Mouse (Mus musculus) kidney, embryonic 14.5 days (tissue): ENCODE results near the gene Tekt3. TPM values are rescaled to one million over a fixed set of nuclear protein-coding genes. Genes with fewer than 3 reads are reported as not detected.

ENCODE experiments used
- ATAC-seq: fragments of 200-750 bp; cut with Nextera tagmentation; 2 replicates; pipeline ENCODE4 v1.8.0; 2017; ENCODE audit warnings: moderate number of reproducible peaks, mild to moderate bottlenecking, moderate TSS enrichment, moderate library complexity; ENCODE audit not compliant: low FRiP score, low TSS enrichment
- H3K27ac ChIP-seq: fragments of 300-500 bp; sonication (generic); 2 replicates; pipeline ENCODE4 v1.5.1; 2014; ENCODE audit warnings: low read depth, mild to moderate bottlenecking, low read length, moderate library complexity, mixed read lengths
- H3K27me3 ChIP-seq: fragments of 300-500 bp; sonication (generic); 2 replicates; pipeline ENCODE4 v1.6.1; 2014; ENCODE audit warnings: mild to moderate bottlenecking, low read length; ENCODE audit not compliant: control insufficient read depth, insufficient read depth
- H3K36me3 ChIP-seq: fragments of 300-500 bp; sonication (generic); 2 replicates; pipeline ENCODE4 v1.6.1; 2014; ENCODE audit warnings: low read length, mixed read lengths; ENCODE audit not compliant: control insufficient read depth, insufficient read depth
- H3K4me1 ChIP-seq: fragments of 300-500 bp; sonication (generic); 2 replicates; pipeline ENCODE4 v1.6.1; 2014; ENCODE audit warnings: low read length, mixed read lengths; ENCODE audit not compliant: control insufficient read depth, insufficient read depth
- H3K4me2 ChIP-seq: fragments of 300-500 bp; sonication (generic); replicated peaks from 2 replicates; pipeline ENCODE4 v1.6.1; 2014; ENCODE audit warnings: low read depth, mild to moderate bottlenecking, low read length
- H3K4me3 ChIP-seq: fragments of 300-500 bp; sonication (generic); 2 replicates; pipeline ENCODE4 v1.5.1; 2014; ENCODE audit warnings: mild to moderate bottlenecking, low read length
- H3K9ac ChIP-seq: fragments of 300-500 bp; sonication (generic); 2 replicates; pipeline ENCODE4 v1.6.1; 2014; ENCODE audit warnings: low read depth, mild to moderate bottlenecking, low read length, moderate library complexity
- H3K9me3 ChIP-seq: fragments of 300-500 bp; sonication (generic); 2 replicates; pipeline ENCODE4 v1.6.1; 2016; ENCODE audit warnings: low read length; ENCODE audit not compliant: control insufficient read depth
- WGBS: fragments of 180-500 bp; shearing (Covaris S2); extraction: QIAGEN DNeasy Blood & Tissue Kit; methylation state at CpG from one replicate; pipeline ENCODE4 v1.1.7; 2014; 5-methylcytosine and 5-hydroxymethylcytosine counted together
- polyA plus RNA-seq: library from polyadenylated mRNA; unstranded; fragments of >200 nt; fragmentation: Nextera tagmentation; extraction: Ambion mirVana; gene quantifications from 2 replicates; pipeline ENCODE4 v1.2.1, GENCODE M21; 2014

Tekt3 gene
- polyA plus RNA-seq, 1 experiment from 2014 or later, result not detected

GRCm38 (mm10) chr11:63132151-63132500 is 70.7 kb downstream of the Tekt3 start:
- peak overlapping the region; percentile 61 for H3K4me3 ChIP-seq
- 1% methylated on average over 11 of the region's 11 CpGs for WGBS
- peaks cover 3% of the 10 kb centered on the region; the same call in 1 of the 2 replicates for H3K36me3 ChIP-seq
- H3K9me3 ChIP-seq, result no peaks in the 10 kb centered on the region
- ATAC-seq, result no peak
- peak overlapping the region; percentile 90 for H3K27ac ChIP-seq
- H3K27me3 ChIP-seq, result peaks cover 33% of the 10 kb centered on the region
- H3K9ac ChIP-seq, result peak overlapping the region; percentile 71
- peak overlapping the region; percentile 91 for H3K4me2 ChIP-seq
- H3K4me1 ChIP-seq, result peaks cover 30% of the 10 kb centered on the region

- Histone ChIP-seq H3K9me3 (no peaks in the 10 kb centered on the region), H3K4me3 (peak overlapping the region; percentile 61), H3K4me1 (peaks cover 30% of the 10 kb centered on the region), H3K27me3 (peaks cover 33% of the 10 kb centered on the region), H3K4me2 (peak overlapping the region; percentile 91), H3K27ac (peak overlapping the region; percentile 90), H3K9ac (peak overlapping the region; percentile 71), H3K36me3 (peaks cover 3% of the 10 kb centered on the region; the same call in 1 of the 2 replicates)
- peak; percentile 58; the same call in 1 of the 2 replicates for ATAC-seq
- under 1% methylated on average over 61 of the region's 66 CpGs for WGBS
Measured at GRCm38 (mm10) chr11:63132501-63133435, 71.3 kb downstream of the Tekt3 start.

- no peak overlapping the region for H3K9ac ChIP-seq
- 91% methylated on average over 5 of the region's 5 CpGs for WGBS
- no peak overlapping the region for H3K27ac ChIP-seq
Measured at GRCm38 (mm10) chr11:63134021-63134420, 72.6 kb downstream of the Tekt3 start.

GRCm38 (mm10) chr11:63134742-63135482 is 73.5 kb downstream of the Tekt3 start:
- peaks cover 30% of the 10 kb centered on the region for H3K27me3 ChIP-seq
- no peak overlapping the region for H3K4me3 ChIP-seq
- ATAC-seq, result no peak
- peaks cover 27% of the 10 kb centered on the region; the same call in 1 of the 2 replicates for H3K4me1 ChIP-seq
- H3K9ac ChIP-seq, result no peak overlapping the region
- H3K36me3 ChIP-seq, result peaks cover 3% of the 10 kb centered on the region; the same call in 1 of the 2 replicates
- 75% methylated on average over 15 of the region's 15 CpGs for WGBS
- no peaks in the 10 kb centered on the region for H3K9me3 ChIP-seq
- no peak overlapping the region for H3K4me2 ChIP-seq
- no peak overlapping the region for H3K27ac ChIP-seq

More at GRCm38 (mm10) chr11:63134021-63134420, 72.6 kb downstream of the Tekt3 start:
- Histone ChIP-seq H3K4me1 (peaks cover 30% of the 10 kb centered on the region), H3K27me3 (peaks cover 33% of the 10 kb centered on the region), H3K9me3 (no peaks in the 10 kb centered on the region), H3K4me2 (peak overlapping the region; percentile 91; the same call in 1 of the 2 replicates), H3K36me3 (peaks cover 3% of the 10 kb centered on the region; the same call in 1 of the 2 replicates), H3K4me3 (no peak overlapping the region)
- ATAC-seq, result no peak

GRCm38 (mm10) chr11:63135622-63136021 is 74.2 kb downstream of the Tekt3 start:
- Histone ChIP-seq H3K4me2 (no peak overlapping the region), H3K27ac (peak overlapping the region; percentile 31; the same call in 1 of the 2 replicates), H3K36me3 (peaks cover 3% of the 10 kb centered on the region; the same call in 1 of the 2 replicates), H3K9ac (no peak overlapping the region), H3K4me1 (peaks cover 22% of the 10 kb centered on the region; the same call in 1 of the 2 replicates), H3K9me3 (no peaks in the 10 kb centered on the region), H3K4me3 (no peak overlapping the region), H3K27me3 (peaks cover 23% of the 10 kb centered on the region)
- WGBS, result 2% methylated on average over 8 of the region's 8 CpGs
- ATAC-seq, result peak; percentile 83

- Histone ChIP-seq H3K4me2 (no peak overlapping the region), H3K4me3 (no peak overlapping the region), H3K9me3 (no peaks in the 10 kb centered on the region), H3K9ac (no peak overlapping the region), H3K27ac (peak overlapping the region; percentile 31; the same call in 1 of the 2 replicates), H3K36me3 (peaks cover 3% of the 10 kb centered on the region; the same call in 1 of the 2 replicates), H3K27me3 (peaks cover 17% of the 10 kb centered on the region), H3K4me1 (peaks cover 16% of the 10 kb centered on the region; the same call in 1 of the 2 replicates)
- WGBS, result 77% methylated on average over 6 of the region's 6 CpGs
- no peak for ATAC-seq
Measured at GRCm38 (mm10) chr11:63136205-63136604, 74.8 kb downstream of the Tekt3 start.

- Histone ChIP-seq H3K4me2 (no peak overlapping the region), H3K36me3 (peaks cover 7% of the 10 kb centered on the region; the same call in 1 of the 2 replicates), H3K9ac (no peak overlapping the region), H3K4me3 (no peak overlapping the region), H3K27me3 (peaks cover 10% of the 10 kb centered on the region; the same call in 1 of the 2 replicates), H3K4me1 (peaks cover 12% of the 10 kb centered on the region; the same call in 1 of the 2 replicates), H3K9me3 (no peaks in the 10 kb centered on the region), H3K27ac (no peak overlapping the region)
- no peak for ATAC-seq
- 73% methylated on average over 4 of the region's 4 CpGs for WGBS
Measured at GRCm38 (mm10) chr11:63136836-63137416, 75.5 kb downstream of the Tekt3 start.

- Histone ChIP-seq H3K4me3 (no peak overlapping the region), H3K9me3 (no peaks in the 10 kb centered on the region), H3K4me1 (0 out of 2 replicates have a peak, but pooled peaks cover 5% of the 10 kb centered on the region), H3K36me3 (peaks cover 7% of the 10 kb centered on the region; the same call in 1 of the 2 replicates), H3K4me2 (no peak overlapping the region), H3K27ac (no peak overlapping the region), H3K27me3 (peaks cover 6% of the 10 kb centered on the region; the same call in 1 of the 2 replicates), H3K9ac (no peak overlapping the region)
- no peak for ATAC-seq
- WGBS, result 62% methylated on average over 3 of the region's 3 CpGs
Measured at GRCm38 (mm10) chr11:63138739-63139138, 77.3 kb downstream of the Tekt3 start.
